15 mouse cellular contexts compared by ENCODE assay signal in the genomic region with DNA sequence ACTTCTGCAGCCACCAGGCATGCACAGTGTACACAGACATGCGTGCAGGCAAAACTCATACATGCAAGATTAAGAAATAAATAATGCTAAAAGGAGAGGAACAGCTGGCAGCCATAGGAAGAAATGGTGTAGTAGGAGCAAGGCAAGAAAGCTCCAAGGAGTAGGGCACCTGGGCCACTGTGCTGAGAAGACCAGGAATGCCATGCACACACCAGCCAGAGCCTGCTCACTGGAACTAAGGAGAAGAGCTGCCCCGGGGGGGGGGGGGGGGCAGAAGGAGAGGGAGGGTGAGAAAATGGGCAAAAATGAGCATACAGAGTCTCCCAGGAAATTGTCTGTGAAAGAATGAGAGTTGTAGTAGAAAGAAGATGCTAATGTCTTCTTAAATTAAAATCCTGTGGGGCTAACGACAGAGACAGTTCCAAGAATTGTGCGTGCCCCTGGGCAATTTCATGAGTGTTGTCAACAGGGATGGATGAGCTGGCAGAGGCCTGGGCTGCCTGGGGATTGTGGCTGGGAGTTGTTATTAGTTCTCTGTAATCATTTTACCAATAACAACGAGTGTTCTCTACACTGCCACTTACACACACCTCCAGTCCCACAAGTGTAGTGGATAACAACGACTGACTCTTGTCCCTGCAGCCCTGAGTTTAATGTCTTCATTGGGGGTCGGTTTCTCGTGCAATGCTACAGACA. TPM values are rescaled to one million over a fixed set of nuclear protein-coding genes. Genes with fewer than 3 reads are reported as not detected.
"Had no signal": no experiment of that assay in that cellular context is flagged by ENCODE, and none has a peak within 500 bp of the region (broad histone marks: within the 10 kb centered on the region; RNA-seq: fewer than 3 reads in every experiment).

No protein-coding gene starts in this region.

- H3K9ac ChIP-seq: limb, embryonic 13.5 days; liver, embryonic 14.5 days; neural tube, embryonic 12.5 days had no signal

- H3K4me3 ChIP-seq: limb, embryonic 13.5 days; myocyte; neural tube, embryonic 12.5 days had no signal

- H3K36me3 ChIP-seq: limb, embryonic 13.5 days; neural tube, embryonic 12.5 days had no signal

- H3K4me2 ChIP-seq: limb, embryonic 13.5 days; neural tube, embryonic 12.5 days had no signal

- H3K27ac ChIP-seq: kidney, postnatal 0 days; limb, embryonic 13.5 days; liver, embryonic 14.5 days; neural tube, embryonic 12.5 days; stomach, postnatal 0 days had no signal

- H3K9me3 ChIP-seq: neural tube, embryonic 12.5 days had no signal

- DNase-seq: kidney, adult 8-10 months; kidney, postnatal 36 days; layer of hippocampus, adult 9-11 months; layer of hippocampus, postnatal 36 days; lung, adult 18-20 months; thymus, postnatal 4 days had no signal

- H3K4me1 ChIP-seq: neural tube, embryonic 12.5 days had no signal

- H3K27me3 ChIP-seq: limb, embryonic 13.5 days; neural tube, embryonic 12.5 days had no signal

RNA-seq across cellular contexts. Expression of gene Syt13, which starts 54.2 kb away (rescaled TPM):
- total RNA-seq: liver, adult 2 months; megakaryocyte-erythroid progenitor cell, adult 5-6 weeks; neutrophil, adult 5-6 weeks had no signal
- polyA plus RNA-seq: liver, adult 2 months had no signal
